Mouse (Mus musculus) myocyte (in vitro differentiated cells): ENCODE measurements at regions not wholly inside any gene's neighbourhood (a gene's known extent, or its start where the extent isn't known, plus 50 kb on each side); places are given as distances from the start of the nearest gene placed in this dataset.

Experiments
- CEBPB ChIP-seq: IDR thresholded peaks from 2 replicates; pipeline ENCODE4 v1.6.1; 2011; ENCODE audit warnings: mild to moderate bottlenecking, moderate library complexity; ENCODE audit not compliant: poor library complexity, insufficient read depth, severe bottlenecking
- MYOD1 ChIP-seq, 3 experiments: IDR thresholded peaks; one replicate each; pipeline ENCODE4 v1.6.1; 2011; ENCODE audit warnings: control low read depth in 2 of 3, low read depth in 2 of 3, mild to moderate bottlenecking in 2 of 3, moderate library complexity in 1 of 3; ENCODE audit not compliant: insufficient read length in 2 of 3, control insufficient read depth in 1 of 3
- MYOG ChIP-seq, 3 experiments: IDR thresholded peaks; one replicate each; pipeline ENCODE4 v1.6.1; 2011; ENCODE audit warnings: control low read depth in 2 of 3, low read depth in 2 of 3, mild to moderate bottlenecking in 2 of 3; ENCODE audit not compliant: insufficient read length in 2 of 3, control insufficient read depth in 1 of 3, insufficient read depth in 1 of 3
- TCF12 ChIP-seq: IDR thresholded peaks from one replicate; pipeline ENCODE4 v1.6.1; 2011; ENCODE audit warnings: mild to moderate bottlenecking, control low read depth; ENCODE audit not compliant: poor library complexity, insufficient read depth, severe bottlenecking
- TCF3 ChIP-seq: IDR thresholded peaks from one replicate; pipeline ENCODE4 v1.6.1; 2011; ENCODE audit warnings: low read depth, control low read depth; ENCODE audit not compliant: insufficient read length
- USF1 ChIP-seq: IDR thresholded peaks from one replicate; pipeline ENCODE4 v1.6.1; 2011; ENCODE audit warnings: low read depth, mild to moderate bottlenecking, control low read depth, moderate library complexity

DNA sequence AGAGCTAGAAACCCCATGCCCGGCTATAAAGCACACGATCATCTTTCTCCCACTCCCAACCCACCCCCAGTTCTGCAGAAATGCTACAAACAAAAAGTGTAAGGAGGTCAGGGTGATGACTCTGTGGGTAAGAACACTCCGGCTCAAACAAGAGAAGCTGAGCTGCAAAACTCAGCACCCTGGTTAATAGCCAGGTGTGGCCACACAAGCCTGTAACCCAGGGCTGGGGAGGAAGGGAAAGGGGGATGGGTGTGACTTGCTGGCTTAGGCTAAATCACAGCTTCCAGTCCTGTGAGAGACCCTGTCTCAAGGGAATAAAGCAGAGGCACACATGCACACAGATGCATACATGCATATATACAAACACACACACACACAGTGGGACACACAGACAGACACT lies 96.6 kb upstream of the Klf3 start:
- TF ChIP-seq USF1: no peak
- TF ChIP-seq MYOD1 (IDR thresholded peaks at IDR 0.05; ENCODE audit: control insufficient read depth in 1 of 3, insufficient read length in 2 of 3, low read depth in 2 of 3): no peak
- no peak for TF ChIP-seq MYOG (IDR thresholded peaks at IDR 0.05; ENCODE audit: control insufficient read depth in 1 of 3, insufficient read depth in 1 of 3, insufficient read length in 2 of 3, low read depth in 2 of 3)
- no peak for TF ChIP-seq TCF12
- no peak for TF ChIP-seq TCF3
- no peak for TF ChIP-seq CEBPB
